Mouse (Mus musculus): Measurements from ENCODE around the gene Il12rb2.

GRCm38 (mm10) chr6:67300710-67301163, 75.3 kb downstream of the Il12rb2 start:
- no peak for TF ChIP-seq TAL1 (IDR thresholded peaks at IDR 0.05; ENCODE audit: low read length)
- TF ChIP-seq GATA1 (IDR thresholded peaks at IDR 0.05; ENCODE audit: low read length), result no peak
